Mouse (Mus musculus) ES-E14 (cell line): ENCODE measurements at regions not wholly inside any gene's neighbourhood (a gene's known extent, or its start where the extent isn't known, plus 50 kb on each side); places are given as distances from the start of the nearest gene placed in this dataset.

Experiments used
- DNase-seq: peaks from one replicate; pipeline ENCODE4 v3.0.0-alpha.2; 2013; ENCODE audit warnings: low read depth, low spot score
- H3K27ac ChIP-seq: 2 replicates; pipeline ENCODE4 v1.5.1; 2012; ENCODE audit warnings: low read depth, mild to moderate bottlenecking, low read length, moderate library complexity, mixed read lengths; ENCODE audit not compliant: poor library complexity, insufficient read depth, severe bottlenecking
- H3K36me3 ChIP-seq: 2 replicates; pipeline ENCODE4 v1.6.1; 2012; ENCODE audit warnings: mild to moderate bottlenecking, low read length, moderate library complexity, mixed read lengths; ENCODE audit not compliant: control insufficient read depth, poor library complexity, insufficient read depth, severe bottlenecking
- H3K4me1 ChIP-seq, 2 experiments: fragments of 150-350 bp in 1 of 2; sonication (generic) in 1 of 2; 2 replicates each; pipeline ENCODE4 v1.6.1; 2012; ENCODE audit warnings: low read length in 2 of 2, mild to moderate bottlenecking in 1 of 2, mixed read lengths in 1 of 2; ENCODE audit not compliant: control insufficient read depth in 2 of 2, insufficient read depth in 2 of 2, poor library complexity in 1 of 2
- H3K4me3 ChIP-seq, 2 experiments: fragments of 150-350 bp in 1 of 2; sonication (generic) in 1 of 2; 2 replicates each; pipeline ENCODE4 v1.5.1; 2012; ENCODE audit warnings: low read length in 2 of 2, low read depth in 1 of 2, mild to moderate bottlenecking in 1 of 2, mixed read lengths in 1 of 2; ENCODE audit not compliant: insufficient read depth in 1 of 2, poor library complexity in 1 of 2, severe bottlenecking in 1 of 2
- H3K9ac ChIP-seq: 2 replicates; pipeline ENCODE4 v1.6.1; 2012; ENCODE audit warnings: low read depth, mild to moderate bottlenecking, low read length, mixed read lengths; ENCODE audit not compliant: poor library complexity, insufficient read depth, severe bottlenecking
- H3K9me3 ChIP-seq: fragments of 150-350 bp; sonication (generic); 2 replicates; pipeline ENCODE4 v1.6.1; 2012; ENCODE audit warnings: low read depth, mild to moderate bottlenecking, low read length; ENCODE audit not compliant: control insufficient read depth, insufficient read depth
- CHD2 ChIP-seq: IDR thresholded peaks from 2 replicates; pipeline ENCODE4 v1.6.1; 2014; ENCODE audit warnings: mild to moderate bottlenecking, low read depth, low read length, inconsistent platforms
- HCFC1 ChIP-seq: IDR thresholded peaks from 2 replicates; pipeline ENCODE4 v1.6.1; 2012; ENCODE audit warnings: low read length, inconsistent platforms, borderline replicate concordance; ENCODE audit not compliant: insufficient read depth
- MAFK ChIP-seq: IDR thresholded peaks from 2 replicates; pipeline ENCODE4 v1.6.1; 2014; ENCODE audit warnings: mild to moderate bottlenecking, low read depth, low read length, inconsistent platforms; ENCODE audit not compliant: insufficient read depth
- ZC3H11A ChIP-seq: IDR thresholded peaks from 2 replicates; pipeline ENCODE4 v1.6.1; 2012; ENCODE audit warnings: low read depth, mild to moderate bottlenecking, inconsistent platforms, low read length, borderline replicate concordance
- ZNF384 ChIP-seq: IDR thresholded peaks from 2 replicates; pipeline ENCODE4 v1.6.1; 2012; ENCODE audit warnings: low read depth, low read length, inconsistent platforms
- in situ Hi-C, 2 experiments: fragments of 600-800 bp; cut with MboI; formaldehyde crosslinking; loops; one replicate each; pipeline ENCODE4 v1.15.1; 2025; ENCODE audit warnings: low sequenced_read_pairs in 2 of 2, inconsistent platforms in 1 of 2; ENCODE audit not compliant: unreplicated experiment in 2 of 2

DNA sequence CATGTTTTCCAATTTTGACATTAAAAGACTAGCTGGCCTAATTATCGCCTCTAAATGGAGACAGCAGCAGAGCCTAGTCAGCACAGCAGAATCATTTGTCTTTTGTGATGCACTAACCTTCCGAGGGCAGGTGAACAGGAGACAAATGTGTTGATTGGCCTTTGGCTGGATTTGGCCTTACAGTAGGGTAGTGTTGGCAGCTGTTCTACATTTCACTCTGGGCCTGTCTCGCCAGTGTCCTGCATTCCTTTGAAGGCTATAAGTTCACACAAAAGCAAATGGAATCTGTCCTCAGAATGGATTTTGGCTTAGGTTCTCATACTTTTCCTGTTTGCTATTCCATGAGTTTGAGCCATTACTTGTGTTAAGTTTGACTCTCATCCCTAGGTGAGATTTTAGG, 297.9 kb downstream of the C1d start:
- Histone ChIP-seq H3K27ac (no peak overlapping the region), H3K4me3 (no peak overlapping the region), H3K9me3 (no peaks in the 10 kb centered on the region), H3K9ac (no peak overlapping the region), H3K36me3 (no peaks in the 10 kb centered on the region), H3K4me1 (no peaks in the 10 kb centered on the region)
- TF ChIP-seq HCFC1, result no peak
- TF ChIP-seq CHD2, result no peak
- no peak for TF ChIP-seq ZC3H11A
- no peak for TF ChIP-seq ZNF384
- no peak for TF ChIP-seq MAFK
- in situ Hi-C loops, result no loop called here
- no peak for DNase-seq

DNA sequence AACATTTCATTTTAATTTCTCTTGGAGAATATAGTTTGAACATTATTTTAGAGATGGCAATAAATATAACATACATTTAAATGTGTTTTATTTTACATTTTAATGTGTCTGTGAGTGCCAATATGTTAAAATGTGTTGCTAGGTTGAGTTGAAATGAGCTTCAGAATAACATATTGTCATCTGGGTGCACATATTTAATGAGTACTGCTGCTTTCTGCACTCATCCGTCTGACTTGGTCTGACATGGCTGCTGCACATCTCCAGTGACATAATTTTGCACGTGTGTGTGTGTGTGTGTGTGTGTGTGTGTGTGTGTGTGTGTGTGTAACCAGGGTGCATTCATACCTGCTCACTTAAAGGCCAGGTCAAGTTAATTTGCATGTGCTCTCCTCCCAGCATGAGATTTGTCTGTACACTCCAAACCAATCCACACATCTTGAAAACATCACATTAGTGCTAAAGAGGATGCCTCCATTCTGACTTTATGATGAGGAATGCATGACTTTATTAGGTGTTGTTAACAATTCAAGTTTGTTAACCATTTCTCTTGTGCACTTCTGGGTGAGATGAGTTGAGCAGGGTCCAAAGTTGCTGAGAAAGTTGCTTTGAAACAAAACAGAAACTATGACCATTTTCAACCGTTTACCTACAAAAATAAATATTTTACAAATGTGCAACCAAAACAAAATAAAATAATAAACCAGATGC, 334.6 kb downstream of the C1d start:
- Histone ChIP-seq H3K4me3 (no peak overlapping the region), H3K9me3 (no peaks in the 10 kb centered on the region), H3K9ac (no peak overlapping the region), H3K27ac (no peak overlapping the region), H3K4me1 (no peaks in the 10 kb centered on the region), H3K36me3 (no peaks in the 10 kb centered on the region)
- no peak for DNase-seq
- in situ Hi-C loops, result no loop called here
- no peak for TF ChIP-seq CHD2
- no peak for TF ChIP-seq ZC3H11A
- no peak for TF ChIP-seq MAFK
- no peak for TF ChIP-seq HCFC1
- TF ChIP-seq ZNF384, result no peak

DNA sequence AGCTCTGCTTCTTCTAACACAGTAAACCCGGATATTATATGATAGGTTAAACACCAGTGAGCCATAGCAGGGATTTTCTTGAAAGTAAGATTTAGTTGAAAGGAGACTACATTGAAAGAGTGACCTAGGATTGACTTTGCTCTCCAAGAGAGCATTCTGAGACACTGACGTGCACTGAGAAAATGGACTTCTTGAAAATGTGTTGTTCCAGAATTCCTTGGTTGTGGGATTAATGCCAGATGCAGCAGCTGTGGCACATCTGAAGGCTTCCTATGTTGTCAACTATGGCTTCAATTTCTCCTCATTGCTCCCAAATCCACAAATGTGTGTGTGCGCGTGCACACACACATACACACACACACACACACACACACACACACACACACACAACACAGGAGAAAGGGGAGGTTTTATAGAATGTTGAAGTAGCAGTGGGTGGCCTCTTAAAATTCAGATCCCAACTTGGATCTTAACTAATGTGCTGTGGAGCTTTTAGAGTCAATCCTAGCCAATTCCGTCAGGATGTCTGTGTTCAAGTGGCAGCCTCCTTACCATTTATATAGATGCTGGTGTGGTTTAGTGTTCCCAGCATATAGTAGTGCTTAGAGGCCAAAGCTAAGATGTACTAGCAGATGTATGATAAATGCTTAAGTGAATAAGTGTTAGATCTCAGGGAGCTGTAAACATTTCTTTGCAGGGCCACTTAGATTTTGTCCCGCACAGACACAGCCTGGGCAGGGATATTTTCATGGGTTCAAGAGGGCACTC, 346.5 kb downstream of the C1d start:
- no peak overlapping the region for H3K4me3 ChIP-seq
- no peak overlapping the region for H3K9ac ChIP-seq
- no peaks in the 10 kb centered on the region for H3K4me1 ChIP-seq
- no peaks in the 10 kb centered on the region for H3K36me3 ChIP-seq
- no peak overlapping the region for H3K27ac ChIP-seq
- no peak for TF ChIP-seq CHD2
- TF ChIP-seq ZNF384, result no peak
- no peak for TF ChIP-seq MAFK
- no peak for TF ChIP-seq ZC3H11A
- TF ChIP-seq HCFC1, result no peak
- DNase-seq, result no peak
- in situ Hi-C loops, result no loop called here
- H3K9me3 ChIP-seq, result no peaks in the 10 kb centered on the region

DNA sequence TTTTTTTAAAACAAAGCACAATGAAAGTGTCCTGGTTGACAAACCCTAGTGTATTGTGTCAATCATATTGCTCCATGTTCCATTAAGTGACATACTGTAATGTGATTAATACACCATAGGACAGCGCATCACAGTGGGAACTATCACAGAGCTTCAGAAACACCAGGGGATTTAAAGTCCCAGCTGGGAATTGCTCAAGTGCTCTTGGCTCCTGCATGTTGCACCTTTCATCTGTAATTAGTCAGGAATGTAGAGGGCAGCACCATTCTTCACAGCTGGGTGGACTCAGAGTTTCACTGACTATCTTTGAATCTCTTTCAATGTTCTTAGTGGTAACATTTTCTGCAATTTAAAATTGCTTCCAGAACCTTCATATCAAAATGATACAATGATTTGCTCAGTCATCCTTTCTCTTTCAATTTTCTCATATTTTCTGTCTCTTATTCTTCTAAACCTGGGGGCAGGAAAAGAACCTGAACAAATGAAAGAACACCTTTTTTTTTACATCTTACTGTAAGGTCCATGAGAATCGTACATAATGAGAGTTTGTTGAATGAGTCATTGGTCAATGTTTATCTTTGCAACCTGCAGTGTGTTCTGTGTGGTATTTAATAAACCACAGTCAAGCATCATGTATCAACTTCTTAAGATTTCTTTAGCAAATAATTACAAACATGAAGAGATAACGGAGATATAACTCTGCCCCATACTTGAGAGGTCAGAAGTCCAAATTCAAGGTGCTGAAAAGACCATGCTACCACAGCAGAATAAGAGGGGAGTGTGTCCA, 333.0 kb downstream of the Etaa1 start:
- H3K4me1 ChIP-seq, result no peaks in the 10 kb centered on the region
- no peak overlapping the region for H3K9ac ChIP-seq
- no peak for DNase-seq
- TF ChIP-seq CHD2, result no peak
- no peak for TF ChIP-seq MAFK
- TF ChIP-seq ZC3H11A, result no peak
- TF ChIP-seq HCFC1, result no peak
- TF ChIP-seq ZNF384, result no peak
- in situ Hi-C loops, result no loop called here
- H3K4me3 ChIP-seq, result no peak overlapping the region
- H3K9me3 ChIP-seq, result no peaks in the 10 kb centered on the region
- H3K36me3 ChIP-seq, result no peaks in the 10 kb centered on the region
- H3K27ac ChIP-seq, result no peak overlapping the region
